Mouse (Mus musculus) macrophage (primary cell): ENCODE measurements around the gene Hsph1. TPM values are rescaled to one million over a fixed set of nuclear protein-coding genes. Genes with fewer than 3 reads are reported as not detected.

Experiments used
- H3K27ac ChIP-seq: fragments of 350-480 bp; formaldehyde crosslinking; 2 replicates; pipeline ENCODE4 v1.9.0; 2021
- H3K36me3 ChIP-seq: fragments of 350-480 bp; formaldehyde crosslinking; 2 replicates; pipeline ENCODE4 v1.9.0; 2021; ENCODE audit errors: inconsistent target
- H3K4me3 ChIP-seq: fragments of 350-480 bp; formaldehyde crosslinking; 2 replicates; pipeline ENCODE4 v1.9.0; 2021; ENCODE audit errors: inconsistent target
- H3K79me2 ChIP-seq: fragments of 350-480 bp; formaldehyde crosslinking; 2 replicates; pipeline ENCODE4 v1.9.0; 2021; ENCODE audit errors: inconsistent target
- WGBS: methylation state at CpG from one replicate; pipeline ENCODE4 v1.1.7; 2026; ENCODE audit warnings: inconsistent platforms; ENCODE audit not compliant: missing documents; 5-methylcytosine and 5-hydroxymethylcytosine counted together
- polyA plus RNA-seq: library from polyadenylated mRNA; stranded (reverse); fragments of 250-400 nt; gene quantifications from 3 replicates; pipeline ENCODE4 v1.2.4, GENCODE M21; 2018; ENCODE audit warnings: inconsistent platforms

Gene Hsph1
- polyA plus RNA-seq, 1 experiment from 2014 or later = 31.8 TPM

DNA sequence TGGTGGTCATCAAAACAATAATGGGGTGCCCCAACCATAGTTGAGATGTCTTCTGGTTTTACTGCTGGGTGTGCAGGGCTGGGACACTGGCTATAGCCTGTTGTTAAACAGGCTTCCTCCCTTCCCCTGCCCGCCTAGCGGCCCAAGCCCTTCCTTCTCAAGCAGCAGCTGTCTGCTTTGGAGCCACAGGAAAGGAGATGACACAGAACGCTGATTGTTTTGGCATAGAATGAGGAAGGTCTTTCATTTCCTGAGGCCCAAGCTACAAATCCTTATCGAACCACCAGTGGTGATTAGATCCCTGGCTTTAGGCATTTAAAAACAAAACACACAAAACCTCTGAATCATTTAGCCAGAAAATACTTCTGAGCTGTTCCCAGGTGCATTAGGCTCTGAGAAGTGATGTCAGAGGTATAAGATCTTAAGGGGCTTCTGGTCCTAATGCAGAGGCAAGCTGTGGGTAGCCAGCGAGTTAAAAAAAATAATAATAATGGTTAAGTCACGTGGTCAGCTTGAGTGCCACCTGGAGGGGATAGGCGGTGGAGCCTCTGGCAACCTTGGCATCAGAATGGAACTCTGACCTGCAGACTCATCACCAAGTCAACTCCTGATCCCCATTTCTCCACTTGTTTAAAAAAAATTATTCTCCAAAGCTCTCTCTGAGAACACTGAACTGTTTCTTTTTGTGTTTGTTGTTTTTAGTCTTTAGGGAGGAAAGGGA is 47.2 kb downstream of the Hsph1 start:
- Histone ChIP-seq H3K4me3 (no peak overlapping the region), H3K27ac (no peak overlapping the region), H3K36me3 (no peaks in the 10 kb centered on the region), H3K79me2 (no peaks in the 10 kb centered on the region)
- 36% methylated on average over 7 of the region's 7 CpGs for WGBS

GRCm38 (mm10) chr5:149587327-149587895 is 48.8 kb downstream of the Hsph1 start:
- Histone ChIP-seq H3K27ac (no peak overlapping the region), H3K4me3 (no peak overlapping the region), H3K79me2 (no peaks in the 10 kb centered on the region), H3K36me3 (no peaks in the 10 kb centered on the region)
- 41% methylated on average over 11 of the region's 11 CpGs for WGBS

DNA sequence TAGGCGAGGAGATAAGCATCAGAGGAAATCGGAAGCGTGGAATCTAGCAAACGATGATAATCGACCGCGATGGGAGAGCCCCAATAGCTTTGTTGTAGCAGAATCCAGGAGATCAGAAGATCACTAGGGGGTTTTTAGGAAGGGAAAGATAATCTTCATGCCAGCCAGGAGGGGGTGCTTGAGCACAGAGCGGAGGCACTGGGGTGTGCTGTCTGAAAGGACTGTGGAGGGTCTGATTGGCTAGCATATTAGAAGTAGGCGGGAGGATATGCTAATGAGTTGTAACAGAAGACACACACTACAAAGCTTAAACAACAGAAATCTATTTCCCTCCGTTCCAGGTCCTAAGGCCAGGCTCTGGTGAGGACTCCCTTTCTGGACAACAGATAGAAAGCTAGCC is 50.3 kb downstream of the Hsph1 start:
- no peaks in the 10 kb centered on the region for H3K79me2 ChIP-seq
- H3K36me3 ChIP-seq = no peaks in the 10 kb centered on the region
- no peak overlapping the region for H3K27ac ChIP-seq
- WGBS = 86% methylated on average over 10 of the region's 10 CpGs
- no peak overlapping the region for H3K4me3 ChIP-seq

GRCm38 (mm10) chr5:149585231-149585630 is 50.9 kb downstream of the Hsph1 start:
- no peak overlapping the region for H3K4me3 ChIP-seq
- no peaks in the 10 kb centered on the region for H3K36me3 ChIP-seq
- 100% methylated on average over 1 of the region's 1 CpGs for WGBS

GRCm38 (mm10) chr5:149584154-149584655 is 52.0 kb downstream of the Hsph1 start:
- H3K4me3 ChIP-seq = no peak overlapping the region
- 83% methylated on average over 8 of the region's 8 CpGs for WGBS
- no peaks in the 10 kb centered on the region for H3K79me2 ChIP-seq
- no peaks in the 10 kb centered on the region for H3K36me3 ChIP-seq
- H3K27ac ChIP-seq = no peak overlapping the region

More at GRCm38 (mm10) chr5:149585231-149585630, 50.9 kb downstream of the Hsph1 start:
- no peaks in the 10 kb centered on the region for H3K79me2 ChIP-seq
- no peak overlapping the region for H3K27ac ChIP-seq

DNA sequence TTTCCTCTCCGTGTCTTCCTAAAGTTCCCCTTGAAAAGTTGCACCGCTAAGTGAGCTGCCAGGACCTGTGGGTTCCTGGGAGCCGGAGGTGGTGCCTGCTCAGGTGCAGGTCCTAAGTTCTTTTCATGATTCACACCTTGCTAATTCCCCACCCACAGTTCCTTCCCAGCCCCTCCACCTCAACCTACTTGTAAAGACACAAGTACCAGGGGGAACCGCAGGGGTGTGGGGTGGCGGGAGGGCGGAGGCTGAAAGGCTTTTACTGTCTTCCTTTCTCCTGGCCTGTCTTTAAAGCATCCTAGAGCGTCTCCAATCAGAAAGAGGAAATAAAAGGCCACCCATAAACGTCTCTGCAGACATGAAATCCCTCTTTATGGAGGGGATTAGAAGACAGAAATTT is 52.7 kb downstream of the Hsph1 start:
- Histone ChIP-seq H3K36me3 (no peaks in the 10 kb centered on the region), H3K4me3 (no peak overlapping the region), H3K27ac (no peak overlapping the region), H3K79me2 (no peaks in the 10 kb centered on the region)
- 52% methylated on average over 8 of the region's 8 CpGs for WGBS

- WGBS = 44% methylated on average over 5 of the region's 5 CpGs
- no peak overlapping the region for H3K27ac ChIP-seq
- H3K36me3 ChIP-seq = no peaks in the 10 kb centered on the region
- H3K79me2 ChIP-seq = no peaks in the 10 kb centered on the region
- H3K4me3 ChIP-seq = no peak overlapping the region
Measured at GRCm38 (mm10) chr5:149582642-149583262, 53.4 kb downstream of the Hsph1 start.

DNA sequence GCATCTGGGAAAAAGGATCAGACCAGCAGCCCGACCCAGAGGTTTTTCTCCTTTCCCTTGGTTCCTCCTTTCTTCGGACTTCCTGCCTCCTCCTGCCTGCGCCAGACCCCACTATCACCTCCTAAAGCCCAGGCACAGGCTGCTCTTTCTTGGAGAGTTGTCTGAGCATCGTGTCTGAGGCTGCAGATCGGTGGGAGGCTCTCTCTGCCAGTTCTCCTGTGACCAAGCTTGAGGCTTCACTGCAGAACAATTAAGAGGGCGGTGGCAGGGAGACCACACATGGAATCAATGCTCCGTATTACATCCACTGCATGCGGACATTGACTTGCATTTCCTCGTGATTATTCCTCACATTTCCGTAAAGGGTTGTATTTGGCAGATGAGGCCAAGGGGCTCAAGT is 58.7 kb downstream of the Hsph1 start:
- H3K4me3 ChIP-seq = no peak overlapping the region
- no peaks in the 10 kb centered on the region for H3K79me2 ChIP-seq
- 65% methylated on average over 10 of the region's 10 CpGs for WGBS
- no peak overlapping the region for H3K27ac ChIP-seq
- no peaks in the 10 kb centered on the region for H3K36me3 ChIP-seq

DNA sequence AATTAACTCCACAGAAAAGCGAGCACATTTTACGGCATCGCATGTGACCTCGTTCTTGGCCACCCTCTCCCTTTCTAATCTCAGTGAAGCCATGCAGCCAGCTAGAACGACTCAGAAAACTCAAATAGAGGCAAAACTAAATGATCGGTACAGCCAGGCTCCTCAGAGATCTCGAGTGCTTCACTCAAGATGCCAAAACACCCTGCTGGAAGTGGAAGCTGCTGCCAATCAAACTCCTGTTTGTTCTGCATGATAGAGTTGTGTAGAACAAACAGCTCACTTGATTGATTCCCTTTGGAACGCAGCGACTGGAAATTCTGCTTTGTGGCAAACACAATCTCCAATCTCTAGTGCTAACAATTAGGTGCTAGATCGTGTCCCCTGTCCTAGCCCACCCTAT is 59.2 kb downstream of the Hsph1 start:
- no peak overlapping the region for H3K27ac ChIP-seq
- no peaks in the 10 kb centered on the region for H3K36me3 ChIP-seq
- H3K4me3 ChIP-seq = no peak overlapping the region
- WGBS = 74% methylated on average over 9 of the region's 10 CpGs
- no peaks in the 10 kb centered on the region for H3K79me2 ChIP-seq

DNA sequence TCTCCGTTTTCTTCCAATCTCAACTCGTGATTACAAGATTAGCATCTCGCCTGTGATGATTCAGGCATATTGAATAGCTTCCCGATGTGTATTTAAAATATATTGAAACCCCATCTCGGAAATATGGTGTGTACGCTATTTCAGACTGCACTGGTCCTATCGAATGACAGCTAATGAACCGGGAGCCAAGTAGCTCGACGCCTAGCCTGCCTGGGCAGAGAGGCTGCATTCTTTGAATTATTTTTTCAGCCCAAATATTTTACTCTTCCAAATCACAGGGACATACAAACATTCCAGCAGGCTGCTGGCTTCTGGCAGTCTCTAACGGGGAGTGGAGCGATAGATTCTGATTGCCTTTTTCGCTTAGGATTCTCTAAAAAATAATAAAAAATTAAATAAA is 67.2 kb downstream of the Hsph1 start:
- H3K79me2 ChIP-seq = no peaks in the 10 kb centered on the region
- H3K27ac ChIP-seq = no peak overlapping the region
- 91% methylated on average over 13 of the region's 13 CpGs for WGBS
- no peak overlapping the region for H3K4me3 ChIP-seq
- no peaks in the 10 kb centered on the region for H3K36me3 ChIP-seq

DNA sequence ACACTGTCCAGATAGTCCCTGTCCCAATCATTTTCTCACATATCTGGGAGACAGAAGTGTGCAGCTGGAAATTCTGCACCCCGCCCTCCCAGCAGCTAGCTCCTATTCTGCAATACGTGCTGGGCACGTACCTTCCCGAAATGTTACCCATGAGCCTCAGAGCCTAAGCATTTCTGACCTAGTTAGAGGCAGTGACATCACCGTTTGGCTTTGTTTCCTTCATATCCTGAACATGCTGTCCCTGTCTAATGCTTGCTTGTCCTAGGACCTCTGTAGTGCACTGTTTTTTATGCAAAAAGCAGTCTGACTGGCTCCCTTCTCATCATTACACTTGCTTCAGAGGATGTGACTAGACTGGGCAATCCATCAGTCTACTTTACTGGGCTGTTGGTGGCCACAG is 69.2 kb downstream of the Hsph1 start:
- WGBS = 86% methylated on average over 5 of the region's 5 CpGs
- Histone ChIP-seq H3K27ac (no peak overlapping the region), H3K4me3 (no peak overlapping the region), H3K36me3 (no peaks in the 10 kb centered on the region), H3K79me2 (no peaks in the 10 kb centered on the region)

DNA sequence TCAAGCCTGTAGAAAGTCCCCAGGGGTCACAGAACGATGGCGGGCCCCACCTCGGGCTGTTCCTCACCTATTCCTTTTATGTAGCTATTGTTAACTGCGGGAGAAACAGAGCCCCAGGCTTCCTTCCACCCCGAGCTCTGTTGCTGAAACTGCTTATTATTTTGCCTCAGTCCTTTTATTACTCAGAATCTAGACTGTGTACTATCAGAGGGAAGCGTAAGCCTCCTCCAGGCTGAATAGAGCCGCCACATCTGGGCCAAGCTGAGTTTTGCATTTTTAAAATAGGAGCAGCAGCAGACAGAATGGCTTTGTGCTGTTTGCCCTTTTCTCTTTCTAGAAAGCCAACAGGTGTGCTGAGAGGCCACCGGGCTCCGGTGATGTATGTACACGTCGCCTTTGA is 70.2 kb downstream of the Hsph1 start:
- 82% methylated on average over 11 of the region's 11 CpGs for WGBS
- Histone ChIP-seq H3K36me3 (no peaks in the 10 kb centered on the region), H3K27ac (no peak overlapping the region), H3K79me2 (no peaks in the 10 kb centered on the region), H3K4me3 (no peak overlapping the region)
